Mouse (Mus musculus) MEL-GATA-1-ER (cell line): Measurements from ENCODE around the gene H2al2a.
"Not testable (repeated sequence)": the region's sequence is repeated elsewhere in the genome, so short reads cannot be mapped to it uniquely, and the experiment has no call there.

Source experiments
- DNase-seq: peaks from one replicate; pipeline ENCODE4 v3.0.0-alpha.2; 2012; ENCODE audit warnings: low read depth; ENCODE audit errors: extremely low read depth

Gene H2al2a

DNA sequence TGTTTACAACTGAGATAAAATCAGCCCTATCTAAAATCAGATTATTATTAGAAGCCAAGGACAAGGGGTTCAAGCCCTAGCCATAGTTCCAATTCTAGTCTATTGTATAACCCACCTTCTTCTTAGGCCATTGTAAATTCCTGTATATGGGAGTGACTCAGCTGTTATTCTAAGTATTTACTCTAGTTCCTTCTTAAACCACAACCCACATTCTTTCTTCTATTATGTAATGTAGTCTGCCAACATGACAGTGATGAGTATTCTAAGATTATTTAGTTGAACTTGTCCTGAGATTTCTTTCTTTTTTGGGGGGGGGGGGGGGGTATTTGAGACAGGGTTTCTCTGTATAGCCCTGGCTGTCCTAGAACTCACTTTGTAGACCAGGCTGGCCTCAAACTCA is 19.1 kb downstream of the H2al2a start:
- not testable (repeated sequence) for DNase-seq

GRCm38 (mm10) chr2:17975601-17976327 is 21.0 kb downstream of the H2al2a start:
- DNase-seq: no peak

GRCm38 (mm10) chr2:17973868-17974440 is 22.8 kb downstream of the H2al2a start:
- no peak for DNase-seq

DNA sequence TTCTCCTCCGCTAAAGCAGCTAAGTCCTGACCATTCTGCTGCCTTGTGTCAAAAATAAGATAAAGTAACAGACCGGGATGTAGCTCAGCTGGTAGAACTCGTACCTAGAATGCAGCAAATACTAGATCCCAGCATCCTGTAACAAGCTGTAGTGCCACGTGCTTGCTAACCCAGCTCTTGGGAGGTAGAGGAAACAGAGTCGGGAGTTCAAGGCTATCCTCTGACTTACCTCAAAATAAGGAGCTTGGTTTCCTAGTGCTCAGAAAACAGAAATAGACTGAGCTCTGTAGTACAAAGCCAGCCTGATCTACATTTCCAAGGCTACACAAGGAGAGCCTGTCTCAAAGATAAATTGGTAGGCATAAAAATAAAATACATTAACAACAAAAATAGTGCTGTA is 23.5 kb downstream of the H2al2a start:
- DNase-seq: no peak

DNA sequence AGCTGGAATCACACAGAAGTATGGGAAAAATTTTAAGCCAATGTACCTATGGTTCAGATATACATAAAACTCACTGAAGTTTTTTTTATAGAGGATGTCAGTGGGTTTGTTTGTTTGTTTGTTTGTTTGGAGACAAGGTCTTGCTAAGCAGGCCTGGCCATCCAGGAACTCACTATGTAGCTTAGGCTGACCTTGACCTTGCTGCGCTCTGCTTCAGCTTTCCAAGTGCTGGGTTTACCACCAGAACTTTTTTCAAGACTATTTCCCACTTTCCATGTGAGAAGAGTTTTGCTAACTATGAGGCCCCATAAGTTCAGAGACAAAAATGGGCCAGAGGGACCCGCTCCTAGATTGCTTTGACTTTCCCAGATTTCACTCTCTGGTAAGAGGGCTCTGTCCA is 23.9 kb downstream of the H2al2a start:
- no peak for DNase-seq

DNA sequence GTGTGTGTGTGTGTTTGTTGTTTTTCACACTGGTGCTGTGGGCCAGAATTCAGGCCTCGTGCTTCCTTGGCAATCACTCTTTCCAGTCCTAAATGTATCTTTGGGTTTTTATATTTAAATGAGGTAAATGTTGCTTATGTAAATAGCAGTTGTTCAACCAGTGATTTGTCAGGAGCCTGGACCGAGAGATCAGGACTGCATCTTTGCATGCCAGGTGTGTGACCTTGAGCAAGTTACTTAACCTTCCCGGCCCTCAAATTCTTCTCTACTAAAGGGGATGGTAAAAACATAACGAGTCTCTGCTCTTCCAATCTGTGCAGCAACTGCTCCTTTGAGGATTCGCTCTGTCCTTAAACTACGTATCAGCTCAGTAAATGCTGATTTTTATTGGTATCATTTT is 25.4 kb downstream of the H2al2a start:
- no peak for DNase-seq

DNA sequence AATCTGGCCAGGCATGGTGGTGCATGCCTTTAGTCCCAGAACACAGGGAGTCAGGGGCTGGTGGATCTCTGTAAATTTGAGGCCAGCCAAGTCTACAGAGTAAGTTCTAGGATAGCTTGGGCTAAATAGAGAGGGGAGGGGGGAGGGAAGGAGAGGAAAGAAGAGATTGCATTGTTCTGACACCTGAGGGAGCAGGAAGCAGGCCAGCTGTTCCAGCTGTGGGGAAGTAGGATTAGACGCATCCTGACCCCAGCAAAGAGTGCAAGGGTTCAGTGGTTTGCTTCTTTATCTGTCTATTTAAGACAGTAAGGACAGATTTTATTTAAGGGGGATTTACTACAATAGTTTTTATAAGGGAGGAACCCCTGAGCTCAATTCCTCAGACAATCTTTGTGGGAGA is 26.1 kb downstream of the H2al2a start:
- DNase-seq: no peak

DNA sequence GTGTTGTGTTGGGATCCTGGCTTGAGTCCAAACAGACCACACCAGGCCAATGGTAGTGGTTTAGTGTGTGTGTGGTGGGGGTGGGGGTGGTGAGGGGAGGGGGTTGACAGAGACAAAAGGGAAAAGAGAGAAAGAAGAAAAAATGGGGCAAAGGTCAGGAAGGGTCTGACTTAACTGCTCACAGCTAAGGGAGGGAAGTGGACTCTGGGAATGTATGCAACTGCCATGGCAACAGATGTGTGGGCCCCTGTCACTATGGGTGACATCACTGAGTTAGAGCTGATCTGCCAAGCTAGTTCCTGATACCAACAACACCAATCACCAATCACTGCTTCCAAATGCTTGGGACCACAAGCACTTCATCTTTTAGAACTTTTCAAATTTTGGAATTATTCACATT is 26.6 kb downstream of the H2al2a start:
- no peak for DNase-seq

DNA sequence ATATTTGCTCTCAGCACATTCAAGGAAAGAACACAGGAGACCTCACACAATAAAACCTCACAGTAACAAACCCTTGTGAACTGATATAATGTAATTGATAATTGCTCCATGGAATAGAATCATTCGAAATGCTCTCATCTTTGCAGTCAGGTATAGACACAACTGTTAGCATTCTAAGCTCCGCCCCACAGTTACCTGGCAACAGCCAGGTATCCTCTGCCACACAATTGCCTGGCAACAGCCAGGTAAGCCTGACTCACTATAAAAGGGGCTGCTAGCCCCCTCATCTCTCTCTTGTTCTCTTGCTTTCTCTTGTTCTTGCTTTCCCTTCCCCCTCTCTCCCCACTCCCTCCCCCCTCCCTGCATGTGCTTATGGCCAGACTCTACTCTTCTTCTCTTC is 28.2 kb downstream of the H2al2a start:
- no peak for DNase-seq

- not testable (repeated sequence) for DNase-seq
These were observed 28.7 kb downstream of the H2al2a start for GRCm38 (mm10) chr2:17968037-17968436.

GRCm38 (mm10) chr2:17959501-17959900 is 37.3 kb downstream of the H2al2a start:
- DNase-seq: no peak

DNA sequence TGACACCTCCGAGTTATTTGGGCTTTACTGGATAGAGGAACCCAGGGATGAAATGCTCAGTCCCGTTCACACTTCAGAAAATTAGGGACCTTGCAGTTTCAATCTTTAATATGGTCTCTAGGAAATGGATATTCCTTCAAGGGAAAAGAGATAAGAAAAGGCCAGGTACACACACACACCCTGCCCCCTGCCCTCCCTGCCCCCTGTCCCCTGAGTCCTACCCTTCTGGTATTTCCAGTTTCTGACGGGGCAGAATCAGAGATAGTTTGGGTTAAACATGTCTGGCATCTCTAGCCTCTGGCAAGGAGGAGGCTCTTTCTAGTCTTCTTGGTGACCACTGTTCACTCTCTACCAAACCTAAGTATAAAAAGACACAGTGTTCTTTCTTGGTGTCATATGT is 49.9 kb downstream of the H2al2a start:
- DNase-seq: no peak
